Mouse (Mus musculus): ENCODE data around the gene Smoc1. TPM values are rescaled to one million over a fixed set of nuclear protein-coding genes. Genes with fewer than 3 reads are reported as not detected.

The Smoc1 gene
- polyA plus RNA-seq, 1 experiment from 2014 or later, result 0.63 TPM

DNA sequence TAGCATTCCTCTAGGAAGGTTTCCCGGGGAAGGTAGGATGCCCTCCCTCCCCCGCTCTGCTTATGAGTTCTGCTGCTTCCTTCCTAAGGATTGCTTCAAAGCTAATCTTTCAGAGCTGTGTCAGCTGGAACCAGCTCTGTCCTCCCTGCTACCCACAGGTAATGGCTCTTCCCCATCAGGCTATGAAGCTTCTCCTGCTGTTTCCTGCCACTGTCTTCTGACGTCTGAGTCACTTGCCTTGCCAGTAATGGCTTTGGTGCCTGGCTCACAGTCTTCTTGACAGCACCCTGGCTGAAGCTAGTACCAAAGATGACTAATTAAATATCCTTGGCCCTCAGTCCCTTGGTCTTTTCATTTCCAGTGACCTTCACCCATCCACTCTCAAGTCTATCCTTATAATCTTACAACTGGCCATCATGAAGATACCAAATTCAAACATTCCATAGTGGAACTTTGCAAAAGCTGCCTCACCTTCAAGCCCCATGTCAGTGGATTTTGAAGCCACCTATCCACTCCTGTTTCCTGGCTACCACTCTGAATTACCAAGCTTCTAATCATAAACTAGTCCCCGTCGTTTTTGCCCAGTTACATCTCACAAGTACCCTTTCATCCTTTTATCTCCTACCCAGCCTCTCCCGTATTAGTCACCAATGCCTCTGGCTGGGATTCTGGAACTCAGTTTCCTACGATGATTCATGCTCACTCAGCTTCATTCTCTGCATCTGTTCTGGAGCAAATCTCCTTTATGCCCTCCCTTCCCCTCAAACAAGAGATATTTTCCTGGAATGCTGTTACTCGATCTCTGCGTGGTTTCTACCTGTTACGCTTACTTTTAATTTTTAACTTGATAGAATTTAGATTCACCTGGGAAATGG lies 209.1 kb downstream of the Smoc1 start:
- WGBS, result 76% methylated on average over 10 of the region's 10 CpGs
- DNase-seq (no peak), ATAC-seq (ENCODE audit: insufficient read depth) (no peak)
- TF ChIP-seq CTCF (IDR thresholded peaks at IDR 0.05; ENCODE audit: low read depth), result no peak
- Histone ChIP-seq H3K4me2 (no peak overlapping the region), H3K9me3 (ENCODE audit: low read depth, low read length) (no peaks in the 10 kb centered on the region), H3K27ac (ENCODE audit: low read depth) (no peak overlapping the region), H3K4me3 (ENCODE audit: low read depth, low read length) (no peak overlapping the region), H3K9ac (no peak overlapping the region), H3K36me3 (ENCODE audit: insufficient read depth) (no peaks in the 10 kb centered on the region), H3K4me1 (ENCODE audit: insufficient read depth) (no peaks in the 10 kb centered on the region), H3K27me3 (ENCODE audit: insufficient read depth, low read length) (no peaks in the 10 kb centered on the region)

Small RNA genes within 50 kb of the gene (microRNA-seq; reads per million reads assigned to microRNA genes)
- not detected for gene Mir3067 (ENCODE audit: borderline number of aligned reads)

Other genes with a start within 250 kb of the Smoc1 start
- 20.5 and 21.2 TPM in 2 replicates for gene Susd6, start 236.3 kb upstream of the Smoc1 start, polyA plus RNA-seq (2014; fragmentation: Nextera tagmentation; extraction: Ambion mirVana)
- 357 and 378 TPM in 2 replicates for gene Srsf5, start 81.3 kb upstream of the Smoc1 start, polyA plus RNA-seq (2014; fragmentation: Nextera tagmentation; extraction: Ambion mirVana)
- gene Slc10a1, start 58.1 kb upstream of the Smoc1 start, polyA plus RNA-seq (2014; fragmentation: Nextera tagmentation; extraction: Ambion mirVana), result 0.53 and 1.0 TPM in 2 replicates

Data from lung, embryonic 14.5 days (tissue).